Mouse (Mus musculus): Measurements from ENCODE around the gene Clmp.

- TF ChIP-seq CTCF (IDR thresholded peaks at IDR 0.05; ENCODE audit: control insufficient read depth, insufficient read depth, low read length) (no peak), POLR2A (IDR thresholded peaks at IDR 0.05; ENCODE audit: borderline replicate concordance, control insufficient read depth, low read depth, low read length) (no peak)
Measured at GRCm38 (mm10) chr9:40709141-40709537, 23.4 kb downstream of the Clmp start.
